Mouse (Mus musculus): Measurements from ENCODE around the gene Cdh13. TPM values are rescaled to one million over a fixed set of nuclear protein-coding genes. Genes with fewer than 3 reads are reported as not detected.

The Cdh13 gene
- polyA plus RNA-seq, 1 experiment from 2014 or later: 120 TPM

GRCm38 (mm10) chr8:118381641-118382040, 98.1 kb downstream of the Cdh13 start:
- no peak overlapping the region for H3K4me2 ChIP-seq (ENCODE audit: low read length)
- no peak overlapping the region for H3K27ac ChIP-seq (ENCODE audit: low read depth, low read length)
- no peaks in the 10 kb centered on the region for H3K36me3 ChIP-seq (ENCODE audit: control insufficient read depth, insufficient read depth, low read length)
- ATAC-seq: no peak
- H3K4me1 ChIP-seq (ENCODE audit: control insufficient read depth, insufficient read depth, low read depth, low read length): peaks cover 13% of the 10 kb centered on the region
- H3K4me3 ChIP-seq (ENCODE audit: low read length): no peak overlapping the region
- no peak overlapping the region for H3K9ac ChIP-seq (ENCODE audit: low read depth, low read length)
- WGBS: 82% methylated on average over 7 of the region's 7 CpGs
- H3K27me3 ChIP-seq (replicated peaks; ENCODE audit: control insufficient read depth, insufficient read depth, low read length): no peaks in the 10 kb centered on the region
- H3K9me3 ChIP-seq (ENCODE audit: control insufficient read depth, low read length): no peaks in the 10 kb centered on the region

- no peak overlapping the region for H3K4me2 ChIP-seq (ENCODE audit: low read length)
- 91% methylated on average over 5 of the region's 5 CpGs for WGBS
- no peak overlapping the region for H3K4me3 ChIP-seq (ENCODE audit: low read length)
- no peak overlapping the region for H3K27ac ChIP-seq (ENCODE audit: low read depth, low read length)
- no peak overlapping the region for H3K9ac ChIP-seq (ENCODE audit: low read depth, low read length)
- no peaks in the 10 kb centered on the region for H3K36me3 ChIP-seq (ENCODE audit: control insufficient read depth, insufficient read depth, low read length)
- H3K4me1 ChIP-seq (ENCODE audit: control insufficient read depth, insufficient read depth, low read depth, low read length): peaks cover 11% of the 10 kb centered on the region
- no peak for ATAC-seq
- H3K9me3 ChIP-seq (ENCODE audit: control insufficient read depth, low read length): no peaks in the 10 kb centered on the region
- H3K27me3 ChIP-seq (replicated peaks; ENCODE audit: control insufficient read depth, insufficient read depth, low read length): no peaks in the 10 kb centered on the region
These were observed 100.8 kb downstream of the Cdh13 start for GRCm38 (mm10) chr8:118384314-118384713.

- Histone ChIP-seq H3K36me3 (ENCODE audit: control insufficient read depth, insufficient read depth, low read length) (no peaks in the 10 kb centered on the region), H3K27ac (ENCODE audit: low read depth, low read length) (no peak overlapping the region), H3K27me3 (replicated peaks; ENCODE audit: control insufficient read depth, insufficient read depth, low read length) (no peaks in the 10 kb centered on the region), H3K4me3 (ENCODE audit: low read length) (no peak overlapping the region), H3K4me1 (ENCODE audit: control insufficient read depth, insufficient read depth, low read depth, low read length) (no peaks in the 10 kb centered on the region), H3K9me3 (ENCODE audit: control insufficient read depth, low read length) (no peaks in the 10 kb centered on the region), H3K9ac (ENCODE audit: low read depth, low read length) (no peak overlapping the region), H3K4me2 (ENCODE audit: low read length) (no peak overlapping the region)
- 84% methylated on average over 3 of the region's 3 CpGs for WGBS
- ATAC-seq: no peak
These were observed 105.9 kb downstream of the Cdh13 start for GRCm38 (mm10) chr8:118389456-118389855.

DNA sequence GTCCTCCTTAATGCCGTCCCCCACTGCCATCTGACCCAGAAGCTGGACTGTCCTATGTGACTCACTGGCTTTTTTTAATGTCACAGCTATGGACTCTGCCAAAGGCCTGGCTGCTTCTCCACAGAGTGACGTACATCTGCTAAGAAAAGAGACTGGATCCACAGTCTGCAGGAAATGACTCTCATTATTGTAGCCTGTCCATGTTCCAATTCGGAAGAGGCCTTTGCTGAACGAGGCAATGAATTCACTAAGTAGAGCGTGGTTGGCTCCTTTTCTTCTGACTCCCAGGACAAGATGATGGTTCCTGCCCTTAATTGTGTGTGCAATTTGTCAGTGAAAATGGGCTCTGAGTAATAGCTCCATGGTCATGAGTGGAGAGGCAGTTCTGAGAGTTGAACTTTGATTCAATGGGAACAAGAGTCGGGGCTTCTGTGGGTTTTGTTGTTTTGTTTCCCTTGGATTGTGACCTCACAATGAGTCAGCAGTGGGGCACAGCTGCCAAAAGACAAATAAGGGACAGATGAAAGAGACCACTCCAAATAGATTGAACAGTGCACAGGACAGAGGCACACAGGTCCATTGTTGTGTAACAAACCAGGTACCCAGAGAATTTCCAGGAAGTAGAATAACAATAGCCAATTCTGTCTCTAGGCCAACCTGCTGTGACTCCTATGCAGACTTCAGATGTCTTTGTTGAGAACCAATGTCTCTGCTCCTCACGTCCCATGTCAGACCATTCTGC, 110.5 kb downstream of the Cdh13 start:
- no peak overlapping the region for H3K4me2 ChIP-seq (ENCODE audit: low read length)
- H3K36me3 ChIP-seq (ENCODE audit: control insufficient read depth, insufficient read depth, low read length): no peaks in the 10 kb centered on the region
- no peaks in the 10 kb centered on the region for H3K9me3 ChIP-seq (ENCODE audit: control insufficient read depth, low read length)
- H3K4me1 ChIP-seq (ENCODE audit: control insufficient read depth, insufficient read depth, low read depth, low read length): no peaks in the 10 kb centered on the region
- no peak overlapping the region for H3K4me3 ChIP-seq (ENCODE audit: low read length)
- ATAC-seq: no peak
- H3K27me3 ChIP-seq (replicated peaks; ENCODE audit: control insufficient read depth, insufficient read depth, low read length): no peaks in the 10 kb centered on the region
- 60% methylated on average over 7 of the region's 7 CpGs for WGBS
- no peak overlapping the region for H3K9ac ChIP-seq (ENCODE audit: low read depth, low read length)
- H3K27ac ChIP-seq (ENCODE audit: low read depth, low read length): no peak overlapping the region

- Histone ChIP-seq H3K4me1 (ENCODE audit: control insufficient read depth, insufficient read depth, low read depth, low read length) (no peaks in the 10 kb centered on the region), H3K27ac (ENCODE audit: low read depth, low read length) (no peak overlapping the region), H3K36me3 (ENCODE audit: control insufficient read depth, insufficient read depth, low read length) (no peaks in the 10 kb centered on the region), H3K4me3 (ENCODE audit: low read length) (no peak overlapping the region), H3K9ac (ENCODE audit: low read depth, low read length) (no peak overlapping the region), H3K4me2 (ENCODE audit: low read length) (no peak overlapping the region), H3K27me3 (replicated peaks; ENCODE audit: control insufficient read depth, insufficient read depth, low read length) (no peaks in the 10 kb centered on the region), H3K9me3 (ENCODE audit: control insufficient read depth, low read length) (no peaks in the 10 kb centered on the region)
- no peak for ATAC-seq
- 58% methylated on average over 4 of the region's 4 CpGs for whole genome bisulfite sequencing
These were observed 111.6 kb downstream of the Cdh13 start for GRCm38 (mm10) chr8:118395178-118395577.

DNA sequence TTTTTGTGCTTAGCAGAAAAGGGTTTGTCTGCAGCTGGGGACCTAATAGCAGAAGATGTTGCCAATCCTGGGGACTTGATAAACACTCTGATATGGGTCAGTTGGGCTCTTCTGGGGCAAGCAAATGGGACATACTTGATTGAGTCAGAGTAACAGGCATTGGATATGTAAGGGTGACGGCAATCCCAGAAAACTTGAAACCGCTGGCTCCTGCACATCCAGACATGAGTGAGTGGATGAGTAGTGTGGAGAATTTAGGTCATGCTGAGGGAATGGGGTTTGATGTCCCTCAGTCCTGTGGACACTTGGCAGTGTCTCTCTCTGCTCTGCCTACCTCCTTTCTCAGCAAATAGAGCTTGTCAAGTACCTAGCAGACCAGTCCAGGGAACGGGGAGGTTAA, 121.3 kb downstream of the Cdh13 start:
- no peak for ATAC-seq
- Histone ChIP-seq H3K9me3 (ENCODE audit: control insufficient read depth, low read length) (no peaks in the 10 kb centered on the region), H3K27me3 (replicated peaks; ENCODE audit: control insufficient read depth, insufficient read depth, low read length) (no peaks in the 10 kb centered on the region), H3K4me2 (ENCODE audit: low read length) (no peak overlapping the region), H3K4me3 (ENCODE audit: low read length) (no peak overlapping the region), H3K4me1 (ENCODE audit: control insufficient read depth, insufficient read depth, low read depth, low read length) (no peaks in the 10 kb centered on the region), H3K27ac (ENCODE audit: low read depth, low read length) (no peak overlapping the region), H3K36me3 (ENCODE audit: control insufficient read depth, insufficient read depth, low read length) (no peaks in the 10 kb centered on the region), H3K9ac (ENCODE audit: low read depth, low read length) (no peak overlapping the region)
- 89% methylated on average over 3 of the region's 3 CpGs for WGBS

- no peak for ATAC-seq
- Histone ChIP-seq H3K27ac (ENCODE audit: low read depth, low read length) (no peak overlapping the region), H3K9me3 (ENCODE audit: control insufficient read depth, low read length) (no peaks in the 10 kb centered on the region), H3K27me3 (replicated peaks; ENCODE audit: control insufficient read depth, insufficient read depth, low read length) (no peaks in the 10 kb centered on the region), H3K4me1 (ENCODE audit: control insufficient read depth, insufficient read depth, low read depth, low read length) (no peaks in the 10 kb centered on the region), H3K9ac (ENCODE audit: low read depth, low read length) (no peak overlapping the region), H3K4me3 (ENCODE audit: low read length) (no peak overlapping the region), H3K4me2 (ENCODE audit: low read length) (no peak overlapping the region), H3K36me3 (ENCODE audit: control insufficient read depth, insufficient read depth, low read length) (no peaks in the 10 kb centered on the region)
- WGBS: 84% methylated on average over 6 of the region's 6 CpGs
These were observed 123.8 kb downstream of the Cdh13 start for GRCm38 (mm10) chr8:118407322-118407721.

GRCm38 (mm10) chr8:118409396-118409795, 125.9 kb downstream of the Cdh13 start:
- no peaks in the 10 kb centered on the region for H3K27me3 ChIP-seq (replicated peaks; ENCODE audit: control insufficient read depth, insufficient read depth, low read length)
- no peak overlapping the region for H3K27ac ChIP-seq (ENCODE audit: low read depth, low read length)
- no peak overlapping the region for H3K9ac ChIP-seq (ENCODE audit: low read depth, low read length)
- no peaks in the 10 kb centered on the region for H3K36me3 ChIP-seq (ENCODE audit: control insufficient read depth, insufficient read depth, low read length)
- WGBS: 90% methylated on average over 3 of the region's 3 CpGs
- H3K4me3 ChIP-seq (ENCODE audit: low read length): no peak overlapping the region
- ATAC-seq: no peak
- H3K4me2 ChIP-seq (ENCODE audit: low read length): no peak overlapping the region
- H3K4me1 ChIP-seq (ENCODE audit: control insufficient read depth, insufficient read depth, low read depth, low read length): no peaks in the 10 kb centered on the region
- peaks cover 4% of the 10 kb centered on the region for H3K9me3 ChIP-seq (ENCODE audit: control insufficient read depth, low read length)

- no peak for ATAC-seq
- WGBS: 63% methylated on average over 4 of the region's 4 CpGs
- Histone ChIP-seq H3K4me2 (ENCODE audit: low read length) (no peak overlapping the region), H3K4me3 (ENCODE audit: low read length) (no peak overlapping the region), H3K4me1 (ENCODE audit: control insufficient read depth, insufficient read depth, low read depth, low read length) (no peaks in the 10 kb centered on the region), H3K27me3 (replicated peaks; ENCODE audit: control insufficient read depth, insufficient read depth, low read length) (no peaks in the 10 kb centered on the region), H3K9ac (ENCODE audit: low read depth, low read length) (no peak overlapping the region), H3K36me3 (ENCODE audit: control insufficient read depth, insufficient read depth, low read length) (no peaks in the 10 kb centered on the region), H3K27ac (ENCODE audit: low read depth, low read length) (no peak overlapping the region), H3K9me3 (ENCODE audit: control insufficient read depth, low read length) (peaks cover 4% of the 10 kb centered on the region)
These were observed 126.9 kb downstream of the Cdh13 start for GRCm38 (mm10) chr8:118410341-118410970.
